ENCODE assay signal across 16 mouse cellular contexts in genomic region chr6:31115566-31115965, GRCm38 (mm10).
A peak's percentile ranks its signal among the peaks of the same experiment; 100 is the strongest.
DNase-seq lines count a peak whose midpoint lies in the region; ATAC-seq and TF ChIP-seq lines count a peak whose summit lies in the region.
"Had no signal": no experiment of that assay in that cellular context is flagged by ENCODE, and none has a peak within 500 bp of the region (broad histone marks: within the 10 kb centered on the region; RNA-seq: fewer than 3 reads in every experiment).

No protein-coding gene starts in this region.

- no peak for TF ChIP-seq CTCF in lung, adult 2 months (IDR thresholded peaks at IDR 0.05; ENCODE audit: insufficient read depth, low read length)

- intact Hi-C loops in heart, postnatal 10 days (cut with DNase I) = no loop called here

- no peak for DNase-seq in heart, postnatal 10 days
- no peak for DNase-seq in lung, adult 2 months
- DNase-seq in lung, postnatal 14 days = no peak
- no peak for DNase-seq in hindbrain, embryonic 10.5 days (ENCODE audit: low spot score)
- no peak for DNase-seq in lung, postnatal 10 days
- DNase-seq: adrenal gland, adult 2 months; cerebellum, postnatal 10 days; layer of hippocampus, adult 9-11 months; lung, postnatal 4 days; right cerebral cortex, postnatal 14 days had no signal

- WGBS in heart, embryonic 12.5 days = 70% methylated on average over 4 of the region's 4 CpGs
- 42% methylated on average over 4 of the region's 4 CpGs for WGBS in lung, adult 2 months
- 36% methylated on average over 4 of the region's 4 CpGs for WGBS in macrophage (ENCODE audit: missing documents)
- 90% methylated on average over 4 of the region's 4 CpGs for WGBS in hindbrain, embryonic 10.5 days

- peaks cover 56% of the 10 kb centered on the region for H3K4me1 ChIP-seq in heart, embryonic 12.5 days (replicated peaks)
- H3K4me1 ChIP-seq in lung, adult 2 months (ENCODE audit: control insufficient read depth, insufficient read depth, low read length) = peaks cover 42% of the 10 kb centered on the region
- peaks cover 49% of the 10 kb centered on the region for H3K4me1 ChIP-seq in brown adipose tissue, adult 24 weeks (ENCODE audit: control insufficient read depth, insufficient read depth, insufficient read length, low read length)
- peaks cover 42% of the 10 kb centered on the region for H3K4me1 ChIP-seq in hindbrain, embryonic 10.5 days (replicated peaks)

- no peak overlapping the region for H3K27ac ChIP-seq in heart, embryonic 12.5 days (ENCODE audit: poor library complexity, severe bottlenecking)
- peak overlapping the region; percentile 63 for H3K27ac ChIP-seq in brown adipose tissue, adult 24 weeks (replicated peaks; ENCODE audit: low read depth, low read length)
- H3K27ac ChIP-seq in macrophage = peak overlapping the region; percentile 91
- H3K27ac ChIP-seq in hindbrain, embryonic 10.5 days = no peak overlapping the region
- H3K27ac ChIP-seq: limb, embryonic 10.5 days had no signal

- H3K27me3 ChIP-seq in heart, embryonic 12.5 days (replicated peaks) = no peaks in the 10 kb centered on the region
- no peaks in the 10 kb centered on the region for H3K27me3 ChIP-seq in hindbrain, embryonic 10.5 days (ENCODE audit: insufficient read depth, poor library complexity, severe bottlenecking)
- H3K27me3 ChIP-seq: Patski had no signal

- no peak overlapping the region for H3K4me3 ChIP-seq in heart, embryonic 12.5 days
- peak overlapping the region; percentile 2 for H3K4me3 ChIP-seq in lung, adult 2 months (replicated peaks; ENCODE audit: extremely low read depth, low read depth, low read length)
- no peak overlapping the region for H3K4me3 ChIP-seq in brown adipose tissue, adult 24 weeks (ENCODE audit: insufficient read depth, low read depth, low read length)
- peak overlapping the region; percentile 63 for H3K4me3 ChIP-seq in macrophage (ENCODE audit: inconsistent target)
- H3K4me3 ChIP-seq in hindbrain, embryonic 10.5 days = no peak overlapping the region
- H3K4me3 ChIP-seq: forebrain, embryonic 10.5 days; limb, embryonic 10.5 days had no signal

- H3K36me3 ChIP-seq in heart, embryonic 12.5 days = no peaks in the 10 kb centered on the region
- H3K36me3 ChIP-seq in macrophage (ENCODE audit: inconsistent target) = 0 out of 2 replicates have a peak, but pooled peaks cover 8% of the 10 kb centered on the region
- no peaks in the 10 kb centered on the region for H3K36me3 ChIP-seq in hindbrain, embryonic 10.5 days
- H3K36me3 ChIP-seq: forebrain, embryonic 10.5 days; limb, embryonic 10.5 days had no signal

- no peaks in the 10 kb centered on the region for H3K9me3 ChIP-seq in heart, embryonic 12.5 days (replicated peaks)
- no peaks in the 10 kb centered on the region for H3K9me3 ChIP-seq in hindbrain, embryonic 10.5 days
- H3K9me3 ChIP-seq: forebrain, embryonic 10.5 days; limb, embryonic 10.5 days had no signal

- no peak for TF ChIP-seq POLR2A in lung, adult 2 months (IDR thresholded peaks at IDR 0.05; ENCODE audit: borderline replicate concordance, extremely low read depth, low read depth, low read length)

- ATAC-seq in heart, embryonic 12.5 days (ENCODE audit: insufficient number of reproducible peaks, low FRiP score) = no peak
- ATAC-seq: Patski had no signal

- H3K4me2 ChIP-seq in heart, embryonic 12.5 days = peak overlapping the region; percentile 48; the same call in 1 of the 2 replicates

- H3K79me2 ChIP-seq in macrophage (ENCODE audit: inconsistent target) = peaks cover 100% of the 10 kb centered on the region

- H3K9ac ChIP-seq in heart, embryonic 12.5 days = peak overlapping the region; percentile 6; the same call in 1 of the 2 replicates

Comparison
In these comparisons a context has a peak if more than half of its experiments do, and no peak if none do; other contexts are left out.
1. H3K27ac ChIP-seq: peak in brown adipose tissue, adult 24 weeks (single experiment) and macrophage (single experiment); none in heart, embryonic 12.5 days (single experiment) and hindbrain, embryonic 10.5 days (single experiment).
2. H3K4me3 ChIP-seq: peak in lung, adult 2 months (single experiment) and macrophage (single experiment); none in heart, embryonic 12.5 days (single experiment), brown adipose tissue, adult 24 weeks (single experiment) and hindbrain, embryonic 10.5 days (single experiment).